Mouse (Mus musculus) B cell, adult 2 months (primary cell): Measurements from ENCODE around the gene Ttc23.

ENCODE experiments used
- DNase-seq, 2 experiments: peaks; one replicate each; pipeline ENCODE4 v3.0.0; 2022

The Ttc23 gene

DNA sequence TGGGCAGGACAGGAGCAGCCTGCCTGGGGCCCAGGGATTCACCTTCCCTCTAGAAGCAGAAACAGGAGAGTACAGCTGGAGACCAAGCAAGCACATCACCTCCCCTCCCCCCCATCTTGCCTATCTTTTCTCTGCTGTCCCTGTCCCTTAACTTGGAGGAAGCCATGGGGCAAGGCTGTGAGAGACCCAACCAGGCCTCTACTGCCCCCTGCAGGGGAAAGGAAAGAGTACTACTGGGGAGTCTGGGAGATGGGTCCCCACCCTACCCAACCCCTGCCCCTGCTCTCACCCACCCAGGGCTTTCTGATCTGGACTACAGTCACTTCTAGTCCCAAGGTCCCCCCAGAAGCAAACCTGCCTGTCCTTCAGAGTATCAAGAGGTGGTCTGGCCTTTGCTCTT, 53.6 kb downstream of the Ttc23 start:
- peak; percentile 20 to 25 for DNase-seq

DNA sequence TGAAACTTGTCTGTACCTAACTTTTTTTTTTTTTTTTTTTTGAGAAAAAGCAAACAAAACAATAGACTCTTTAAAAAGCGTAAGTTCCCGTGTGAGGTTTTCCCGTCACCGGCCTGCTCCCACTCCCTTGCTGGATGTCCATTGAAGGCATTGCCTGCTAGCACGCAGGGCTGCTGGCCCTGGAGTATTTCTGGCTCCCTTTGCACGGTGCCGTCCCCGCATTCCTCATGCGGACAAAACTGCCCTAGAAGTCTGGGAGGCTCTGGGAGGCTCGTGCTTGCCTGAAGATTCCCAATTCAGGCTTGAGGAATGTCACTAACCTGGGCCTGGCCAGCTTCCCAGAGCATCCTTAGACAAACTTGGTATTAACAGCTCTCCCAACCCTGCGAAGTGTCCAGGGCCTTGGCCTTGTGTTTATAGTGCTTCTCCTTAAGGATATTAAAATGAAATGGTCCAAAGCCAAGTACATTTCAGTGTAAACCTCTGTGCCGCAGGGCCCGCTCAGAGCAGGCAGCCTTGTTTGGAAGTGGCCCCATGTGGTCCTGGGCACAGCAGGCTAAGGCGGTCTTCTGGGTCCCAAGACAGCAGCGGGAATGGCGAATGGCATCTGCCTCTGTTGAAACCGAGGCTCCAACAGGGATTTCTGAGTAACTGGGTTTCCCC, 54.2 kb downstream of the Ttc23 start:
- no peak for DNase-seq

DNA sequence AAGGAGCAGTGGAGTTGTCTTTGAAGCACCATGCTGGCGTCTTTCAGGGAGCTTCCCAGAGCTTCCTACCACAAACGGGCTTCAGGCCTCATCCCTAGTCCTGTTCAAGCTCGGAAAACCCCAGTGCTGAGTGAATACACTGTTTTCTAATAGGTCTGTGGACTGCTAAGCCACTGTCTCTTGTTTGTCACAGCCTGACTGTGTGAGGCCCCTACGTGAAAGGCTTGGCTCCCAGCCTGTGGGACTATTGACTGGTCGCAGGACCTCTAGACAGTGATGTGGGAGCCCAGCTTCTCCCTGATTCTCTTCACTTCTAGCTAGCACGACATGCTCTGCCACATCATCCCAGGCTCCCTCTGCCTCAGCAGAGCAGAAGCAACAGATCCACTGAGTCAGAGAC, 61.0 kb downstream of the Ttc23 start:
- DNase-seq, result no peak

DNA sequence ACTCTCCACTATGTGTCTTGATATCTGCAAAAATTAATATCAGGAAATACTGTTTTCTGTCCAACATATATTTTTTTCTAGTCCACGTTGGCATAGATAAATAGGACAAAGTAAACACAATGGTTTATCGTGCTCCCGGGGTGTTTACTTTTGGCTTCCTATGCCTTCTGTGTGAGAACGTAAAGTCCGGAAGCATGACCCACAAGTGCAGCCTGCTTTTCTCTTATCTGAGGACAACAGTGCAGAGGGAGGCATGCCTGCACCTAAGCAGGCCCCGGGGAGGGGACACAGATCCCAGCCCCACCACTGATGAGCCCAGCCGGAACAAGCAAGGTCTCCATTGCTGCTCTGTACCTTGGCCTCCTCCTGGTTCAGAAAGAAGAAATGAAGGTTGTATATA, 63.0 kb downstream of the Ttc23 start:
- DNase-seq, result no peak

DNA sequence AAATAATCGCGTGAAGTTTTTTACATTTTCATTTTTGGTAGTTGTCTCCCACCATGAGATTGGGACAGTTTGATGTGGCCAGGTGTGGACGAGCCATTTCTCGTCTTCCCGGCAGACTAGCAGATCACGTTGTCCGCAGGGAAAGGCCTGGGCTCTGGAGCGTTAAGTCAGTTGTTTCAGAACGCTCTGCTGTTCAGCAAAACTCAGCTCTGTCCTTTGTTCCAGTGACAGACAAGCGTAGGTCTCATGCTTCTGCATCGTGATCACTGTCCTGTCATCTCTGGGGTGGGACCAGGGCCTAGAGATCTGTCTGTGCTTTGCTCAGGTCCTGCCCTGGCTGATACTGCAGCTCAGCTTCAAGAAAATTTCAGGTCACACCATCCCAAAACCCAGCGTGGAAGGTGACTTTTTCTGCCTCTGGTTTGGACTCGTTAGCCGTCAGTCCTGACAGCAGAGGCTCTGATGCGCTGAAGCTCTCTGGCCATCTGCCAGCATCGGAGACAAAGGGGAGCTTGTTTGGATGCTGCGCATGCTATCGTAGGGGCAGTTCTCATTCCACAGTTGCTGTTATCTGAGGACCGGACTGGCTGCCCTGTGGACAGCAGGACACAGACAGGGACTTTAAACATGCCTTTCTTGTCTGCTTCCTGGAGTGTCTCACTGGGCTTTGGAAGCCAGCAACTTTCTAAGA, 66.8 kb downstream of the Ttc23 start:
- no peak for DNase-seq

DNA sequence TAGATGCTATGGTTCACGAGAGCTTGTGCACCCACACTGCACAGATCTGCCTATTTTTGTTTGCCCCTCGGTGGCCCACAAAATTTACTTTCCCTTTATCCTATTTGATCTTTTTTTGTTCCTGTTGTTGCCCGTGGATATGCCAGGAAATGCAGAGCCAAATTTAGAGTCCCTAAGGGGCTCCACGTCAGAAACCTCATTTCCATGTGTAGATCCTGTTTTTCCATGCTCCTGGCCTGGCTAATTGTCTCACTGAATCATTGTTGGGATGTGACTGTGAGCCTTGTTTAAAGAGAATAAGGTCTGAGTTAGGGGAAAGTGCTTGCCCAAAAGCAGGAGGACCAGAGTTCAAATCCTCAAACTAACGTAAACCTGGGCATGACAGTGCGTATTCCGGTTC, 68.0 kb downstream of the Ttc23 start:
- DNase-seq, result no peak

DNA sequence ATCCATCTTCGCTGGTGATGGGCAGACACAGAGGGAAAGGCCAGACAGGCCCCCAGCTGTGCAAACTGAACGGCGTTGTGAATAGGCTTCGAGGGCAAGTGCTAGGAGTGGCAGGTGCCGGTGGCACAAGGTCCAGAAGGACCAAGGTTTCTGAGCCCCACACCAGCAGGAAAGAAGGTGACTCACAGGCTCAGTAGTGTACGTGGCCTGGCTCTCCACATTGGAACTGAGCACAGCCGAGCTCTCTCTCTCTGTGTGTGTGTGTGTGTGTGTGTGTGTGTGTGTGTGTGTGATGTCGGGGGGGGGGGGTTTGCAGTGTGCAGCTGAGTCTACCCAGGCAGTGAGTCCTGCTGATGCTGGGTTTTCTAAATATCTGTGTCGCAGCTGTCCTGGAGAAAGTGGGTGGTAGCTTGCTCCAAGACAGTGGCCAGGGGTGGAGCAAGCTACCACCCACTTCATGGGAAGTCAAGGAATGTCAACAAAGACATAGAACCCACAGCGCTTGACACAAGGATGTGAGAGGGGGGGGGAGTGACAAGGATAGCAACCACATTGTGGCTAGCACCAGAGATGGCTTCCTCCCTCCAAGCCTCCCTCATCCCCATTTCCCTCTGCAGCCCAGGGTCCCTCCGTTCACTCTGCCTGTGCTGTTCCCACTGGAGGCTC, 69.1 kb downstream of the Ttc23 start:
- no peak for DNase-seq

DNA sequence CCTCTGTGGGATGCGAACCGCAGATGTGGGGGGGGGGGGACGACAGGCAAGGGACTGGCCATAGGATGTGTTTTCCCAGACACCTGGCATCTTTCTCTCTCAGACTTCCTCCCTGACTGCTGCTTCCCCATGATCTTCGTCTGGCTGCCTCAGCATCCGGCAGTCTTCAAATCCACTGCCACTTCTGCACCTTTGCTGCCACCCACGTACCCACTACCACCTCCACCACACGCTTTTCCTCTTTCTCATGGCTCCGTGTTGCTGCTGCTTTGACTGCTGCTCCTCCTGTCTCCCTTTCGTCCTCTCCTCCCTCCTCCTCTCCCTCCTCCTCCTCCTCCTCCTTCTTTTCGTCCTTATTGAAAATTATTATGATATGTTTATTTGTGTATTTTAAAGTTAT, 69.7 kb downstream of the Ttc23 start:
- DNase-seq, result no peak

DNA sequence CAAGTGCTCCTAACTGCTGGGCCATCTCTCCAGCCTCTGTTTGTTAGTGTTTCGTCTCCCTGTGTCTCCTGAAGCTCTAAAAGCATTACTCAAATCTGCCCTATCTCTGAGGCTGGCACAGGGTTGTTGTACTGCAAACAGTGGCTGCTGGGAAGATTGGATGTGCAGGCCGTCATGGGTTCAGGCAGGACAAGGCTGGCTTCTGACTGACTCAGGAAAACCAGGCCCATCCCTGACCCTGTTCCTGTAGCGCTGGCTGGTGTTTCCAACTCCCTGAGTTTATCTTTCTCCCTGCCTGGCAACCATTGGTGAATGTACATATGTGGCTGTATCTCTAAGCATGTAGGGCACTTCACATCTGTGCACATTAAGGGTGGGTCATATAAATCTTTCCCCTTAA, 70.3 kb downstream of the Ttc23 start:
- no peak for DNase-seq

DNA sequence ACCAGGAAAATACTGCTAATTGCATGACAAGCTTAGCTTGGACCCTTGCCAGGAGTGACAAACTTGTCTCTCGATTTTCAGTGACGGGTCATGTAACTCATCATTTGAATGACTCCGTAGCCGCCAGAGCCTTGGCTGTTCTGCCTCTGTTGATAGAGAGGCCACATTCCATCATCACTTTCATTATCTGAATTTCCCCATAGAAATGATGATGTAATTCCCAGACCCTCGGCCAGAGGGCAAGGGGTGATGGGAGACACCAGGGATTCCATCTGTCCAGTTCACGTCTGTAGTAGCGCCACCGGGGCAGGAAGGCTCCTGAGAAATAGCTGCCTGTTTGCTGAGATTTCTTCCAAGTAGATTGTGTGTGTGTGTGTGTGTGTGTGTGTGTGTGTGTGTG, 71.6 kb downstream of the Ttc23 start:
- DNase-seq, result no peak

DNA sequence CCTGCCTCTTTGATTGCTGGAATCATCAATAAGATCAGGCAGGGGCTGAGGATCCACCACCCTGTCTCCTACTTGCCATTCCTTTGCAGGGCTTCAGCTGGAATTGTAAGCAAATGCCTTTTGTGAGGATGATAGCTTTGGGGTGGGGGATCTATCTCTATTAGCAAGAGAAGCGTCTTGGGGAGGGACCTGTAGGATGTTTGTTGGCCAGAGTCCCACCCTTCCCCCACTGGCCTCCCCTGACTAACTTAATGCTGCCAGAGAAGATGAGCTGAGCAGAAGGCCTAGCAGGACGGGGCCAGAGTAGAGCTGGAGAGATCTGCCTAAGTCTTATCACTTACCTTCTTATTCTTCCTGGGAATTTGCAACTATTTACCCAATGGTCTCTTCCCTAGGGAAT, 75.0 kb downstream of the Ttc23 start:
- no peak for DNase-seq

DNA sequence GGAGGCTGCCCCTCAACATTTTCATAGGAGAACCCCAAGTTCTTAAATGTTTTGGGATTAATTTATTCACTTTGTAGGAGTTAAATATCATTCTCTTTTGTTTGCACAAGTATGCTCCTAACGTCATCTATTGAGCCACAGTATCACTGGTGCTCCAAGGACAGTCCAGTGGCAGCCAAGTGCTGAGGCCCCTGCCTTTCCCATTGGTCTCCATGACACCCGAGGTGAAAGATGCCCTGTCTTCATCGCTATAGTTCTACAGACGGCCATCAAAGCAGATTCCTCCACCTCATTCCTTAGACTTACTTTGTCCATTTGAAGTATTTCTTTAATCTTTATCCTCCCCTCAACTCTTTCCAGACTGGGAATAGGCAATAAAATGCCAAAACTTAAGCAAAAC, 77.3 kb downstream of the Ttc23 start:
- DNase-seq, result no peak

DNA sequence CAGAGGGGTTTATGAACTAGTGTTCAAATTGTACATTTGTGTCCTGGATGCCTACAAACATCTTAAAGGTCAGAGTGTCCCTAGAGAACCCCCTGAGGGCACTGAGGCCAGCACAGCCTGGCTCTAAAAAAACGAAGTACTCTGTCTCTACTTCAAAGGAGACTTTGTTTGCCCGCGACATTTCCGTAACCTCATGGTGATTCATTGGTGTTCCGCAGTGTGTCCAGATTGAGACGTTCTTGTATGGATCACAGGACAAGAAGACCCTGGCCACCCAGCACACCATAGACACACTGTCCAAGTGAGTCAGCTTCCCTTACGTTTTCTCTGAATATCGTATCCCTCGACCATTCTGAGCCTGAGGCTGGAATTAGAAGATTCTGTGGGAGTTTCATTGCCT, 77.8 kb downstream of the Ttc23 start:
- no peak for DNase-seq

DNA sequence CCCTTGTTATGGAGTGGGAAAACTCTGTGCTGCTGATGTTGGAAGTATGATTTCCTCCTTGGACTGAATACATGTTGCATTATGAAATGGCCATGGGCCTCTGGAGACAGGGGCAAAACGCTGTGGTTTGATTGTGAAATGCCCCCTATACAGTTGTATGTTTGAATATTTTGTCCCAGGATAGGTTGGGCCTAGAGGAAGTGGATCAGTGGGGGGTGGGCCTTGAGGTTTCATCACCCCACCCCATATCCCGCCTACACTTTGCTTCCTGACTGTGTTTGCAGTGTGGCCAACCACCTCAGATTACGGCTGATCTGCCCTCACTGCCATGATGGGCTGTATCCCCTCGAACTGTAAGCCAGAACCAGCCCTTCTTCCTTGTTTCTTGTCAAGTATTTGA, 81.0 kb downstream of the Ttc23 start:
- DNase-seq, result no peak

DNA sequence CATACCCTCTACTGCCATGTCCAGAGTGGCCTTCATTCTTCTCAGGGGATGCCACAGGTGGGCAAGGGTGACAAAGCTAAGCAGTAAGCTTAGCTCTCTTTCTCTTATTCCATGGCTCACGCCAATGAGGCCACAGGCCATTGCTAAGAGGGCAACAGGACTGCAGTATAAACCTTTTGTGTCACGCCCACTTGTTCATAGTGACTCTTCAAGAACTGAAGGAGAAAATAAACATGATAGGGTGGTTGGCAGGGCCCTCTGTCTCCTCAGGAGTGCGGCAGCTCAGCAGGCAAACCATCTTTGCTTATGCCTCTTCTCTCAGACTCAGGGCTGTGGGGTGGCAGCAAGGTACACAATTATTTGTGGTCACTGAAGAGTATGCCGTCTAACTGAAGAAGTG, 81.6 kb downstream of the Ttc23 start:
- DNase-seq, result no peak

DNA sequence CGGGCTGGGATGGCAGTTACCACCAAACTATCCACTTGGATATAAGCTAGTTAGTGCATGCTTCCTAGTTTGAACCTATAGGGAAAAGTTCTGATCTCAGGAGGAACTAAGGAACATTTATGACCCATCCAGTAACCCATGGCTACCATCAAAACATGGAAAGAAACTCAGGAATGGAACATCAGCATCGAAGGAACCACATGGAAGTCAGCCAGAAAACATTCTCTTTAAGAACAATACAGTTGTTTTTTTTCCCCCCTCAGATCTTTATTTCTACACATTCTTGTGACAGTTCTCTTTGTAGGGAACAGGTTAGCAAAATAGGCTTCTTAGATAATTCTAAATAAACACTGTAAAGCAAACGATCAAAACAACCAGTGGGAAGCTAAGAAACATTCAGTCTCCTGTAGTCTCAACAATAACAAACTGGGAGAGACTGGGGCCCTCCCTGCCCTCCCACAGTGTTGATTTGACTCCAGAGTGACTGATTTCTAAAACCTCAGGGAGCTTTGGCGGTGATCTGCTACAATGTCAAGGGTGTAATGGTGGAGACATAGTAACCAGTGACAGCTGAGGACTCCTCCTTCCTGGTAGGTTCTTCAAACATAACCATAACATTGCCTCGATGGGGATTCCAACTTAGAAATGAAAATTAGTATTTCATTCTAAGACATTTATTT, 83.4 kb downstream of the Ttc23 start:
- DNase-seq, result no peak

DNA sequence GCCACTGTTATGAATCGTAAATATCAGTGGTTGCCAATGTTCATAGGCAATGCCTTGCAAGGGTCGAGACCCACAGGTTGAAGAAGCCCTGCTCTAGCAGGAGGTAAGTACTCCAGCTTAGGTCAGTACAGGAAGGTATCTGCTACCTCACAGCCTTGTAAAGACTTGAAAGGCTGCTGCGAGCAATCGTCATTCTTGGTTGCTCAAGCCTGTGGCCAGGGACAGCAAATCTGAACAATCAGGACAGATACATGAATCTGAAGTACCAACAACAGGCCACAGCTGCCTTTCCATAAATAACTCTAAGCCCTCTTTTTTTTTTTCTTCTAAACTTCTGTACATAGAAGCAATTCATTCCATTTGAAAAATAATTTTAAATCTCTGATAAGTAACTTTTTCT, 85.1 kb downstream of the Ttc23 start:
- no peak for DNase-seq

DNA sequence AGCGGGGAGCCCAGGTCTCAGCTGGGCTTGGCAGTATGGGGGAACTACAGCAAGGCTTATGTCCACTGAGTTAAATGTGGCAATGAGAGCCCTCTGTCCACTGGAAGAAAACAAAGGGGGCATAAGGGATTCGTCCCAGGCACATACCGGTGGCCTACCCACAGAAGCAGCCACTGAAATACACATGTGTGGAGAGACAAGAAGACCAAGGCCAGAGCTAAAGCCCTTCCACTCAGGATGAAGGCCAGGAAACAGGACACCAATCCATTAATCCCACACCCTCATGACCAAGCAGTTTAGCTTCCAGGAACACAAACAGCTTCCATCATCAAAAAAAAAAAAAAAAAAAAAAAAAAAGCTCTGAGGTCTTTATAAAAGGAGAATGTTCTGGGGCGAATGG, 93.2 kb downstream of the Ttc23 start:
- no peak for DNase-seq

DNA sequence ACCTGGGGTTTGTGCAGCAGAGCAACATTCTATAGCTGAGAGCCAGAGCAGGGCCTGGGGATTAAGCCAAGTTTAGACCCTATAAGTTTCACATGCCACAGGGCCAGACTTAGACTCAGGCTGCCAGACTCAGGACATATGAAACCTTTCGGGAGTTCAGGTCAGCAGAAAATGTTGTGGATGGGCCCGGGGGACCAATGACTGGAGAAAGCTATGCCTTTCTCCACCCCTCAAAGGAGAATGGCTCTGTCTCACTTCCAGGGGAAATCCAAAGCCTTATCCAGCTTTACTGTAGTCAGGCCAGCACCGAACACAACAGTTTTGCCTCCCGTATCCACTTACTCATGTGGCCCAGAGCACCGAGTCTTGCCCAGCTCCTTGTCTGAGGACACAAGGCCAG, 93.6 kb downstream of the Ttc23 start:
- no peak for DNase-seq

DNA sequence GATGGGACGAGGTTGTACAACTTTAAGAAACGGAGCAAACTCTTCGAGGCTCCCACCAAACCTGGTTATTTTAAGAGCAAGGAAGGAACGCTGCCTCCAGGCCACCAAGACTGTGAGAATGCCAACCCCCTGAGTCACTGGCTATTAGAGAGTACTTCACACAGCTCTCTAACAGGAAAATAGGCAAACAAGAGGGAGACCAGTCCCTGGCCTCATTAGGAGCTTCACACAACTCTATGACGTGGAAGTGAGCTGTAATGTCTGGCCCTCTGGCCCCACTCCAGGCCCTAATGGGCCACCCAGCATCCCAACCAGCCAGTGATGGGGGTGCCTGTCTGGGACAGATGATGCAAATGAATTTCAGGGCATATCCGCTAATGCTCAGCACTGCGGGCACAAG, 94.5 kb downstream of the Ttc23 start:
- DNase-seq, result no peak

DNA sequence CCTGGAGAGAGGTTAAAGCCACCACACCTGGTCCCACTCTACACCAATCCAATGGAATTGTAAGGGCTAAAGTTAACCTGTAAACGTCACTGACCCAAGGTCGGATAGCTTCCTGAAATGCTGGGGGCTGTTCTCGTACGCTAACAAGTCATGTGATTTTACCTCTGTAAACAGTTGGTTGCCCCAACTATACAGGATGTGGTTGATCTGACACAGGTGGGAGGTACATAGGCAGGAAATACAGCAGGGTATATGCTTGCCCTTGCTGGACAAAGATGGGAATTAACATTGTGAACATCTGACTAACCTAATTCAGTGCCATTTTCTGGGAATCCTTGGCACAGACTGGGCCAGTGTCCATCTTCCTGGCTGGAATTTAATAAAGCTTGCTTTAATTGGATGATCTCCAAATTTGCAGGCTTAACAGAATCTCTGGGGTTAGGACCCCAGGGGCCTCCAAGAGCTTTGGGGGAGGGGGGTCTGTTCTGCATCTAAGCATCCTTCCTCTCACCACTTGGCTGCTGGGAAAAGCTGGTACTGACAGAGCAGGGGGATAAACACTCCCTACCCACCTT, 100.6 kb downstream of the Ttc23 start:
- no peak for DNase-seq

DNA sequence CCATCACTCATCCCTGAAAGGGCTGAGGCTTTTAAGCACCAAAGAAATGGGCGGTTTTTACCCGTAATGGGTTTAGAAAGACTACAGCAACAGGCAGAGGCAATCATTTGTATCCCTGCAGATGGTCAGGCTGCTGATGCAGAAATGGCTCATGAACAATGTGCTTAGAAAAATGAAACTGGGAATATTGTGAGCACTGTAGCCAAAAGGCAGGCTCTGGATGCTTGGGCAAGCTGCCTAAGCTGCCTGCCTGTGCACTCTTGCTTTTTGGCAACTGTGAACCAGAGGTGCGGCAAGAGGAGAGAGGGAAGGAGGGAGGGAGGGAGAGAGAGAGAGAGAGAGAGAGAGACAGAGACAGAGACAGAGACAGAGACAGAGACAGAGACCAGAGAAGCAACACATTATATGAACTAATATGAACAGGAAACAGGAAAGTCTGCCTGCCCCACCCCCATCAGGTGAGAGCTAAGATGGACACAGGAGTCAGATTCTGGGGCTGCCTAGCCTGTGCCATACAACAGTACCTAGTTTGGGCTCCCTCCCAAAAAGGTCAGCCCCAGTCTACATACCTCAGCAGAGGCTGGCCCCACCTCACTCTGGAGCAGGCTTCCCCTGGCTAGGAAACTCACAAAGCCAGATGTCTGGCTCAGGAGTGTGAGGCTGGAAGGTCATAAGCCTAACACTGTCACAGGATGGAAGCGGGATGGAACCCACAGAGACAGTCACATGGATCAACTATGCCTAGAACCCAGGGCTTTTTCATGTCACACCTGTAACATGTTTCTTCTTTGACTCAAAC, 102.4 kb downstream of the Ttc23 start:
- DNase-seq, result no peak

DNA sequence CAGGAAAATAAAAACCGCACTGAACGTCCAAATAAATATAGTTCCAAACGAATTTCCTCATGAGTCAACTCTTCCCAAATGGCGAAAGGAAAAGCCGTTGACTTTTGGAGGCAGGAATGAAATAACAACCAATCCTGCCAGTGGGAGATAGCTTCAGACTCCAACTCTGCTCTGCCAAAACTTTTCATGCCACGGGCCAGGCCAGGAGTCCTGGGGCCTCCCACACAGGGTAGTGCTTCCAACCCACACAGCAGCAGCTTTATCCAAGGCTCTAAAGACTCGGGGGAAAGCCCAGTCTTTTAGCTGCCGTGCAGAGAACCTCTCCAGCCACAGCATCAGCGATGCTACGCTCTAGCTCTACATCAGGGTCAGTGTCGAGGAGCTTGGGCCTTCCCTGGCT, 107.4 kb downstream of the Ttc23 start:
- no peak for DNase-seq
